Mouse (Mus musculus) left cerebral cortex, adult 18-20 months (tissue): Measurements from ENCODE around the gene Pygl. TPM values are rescaled to one million over a fixed set of nuclear protein-coding genes. Genes with fewer than 3 reads are reported as not detected.
"Not testable (repeated sequence)": the region's sequence is repeated elsewhere in the genome, so short reads cannot be mapped to it uniquely, and the experiment has no call there.

Source experiments
- DNase-seq, 2 experiments: peaks; one replicate each; pipeline ENCODE4 v3.0.0; 2021 to 2022; ENCODE audit warnings: low spot score in 2 of 2, mixed read lengths in 1 of 2
- total RNA-seq, 2 experiments: library from RNA; stranded (reverse); gene quantifications; 2 replicates each; pipeline ENCODE4 v1.2.3; 2021

The Pygl gene
- total RNA-seq, 2 experiments from 2014 or later, result 3.8 to 5.8 TPM

DNA sequence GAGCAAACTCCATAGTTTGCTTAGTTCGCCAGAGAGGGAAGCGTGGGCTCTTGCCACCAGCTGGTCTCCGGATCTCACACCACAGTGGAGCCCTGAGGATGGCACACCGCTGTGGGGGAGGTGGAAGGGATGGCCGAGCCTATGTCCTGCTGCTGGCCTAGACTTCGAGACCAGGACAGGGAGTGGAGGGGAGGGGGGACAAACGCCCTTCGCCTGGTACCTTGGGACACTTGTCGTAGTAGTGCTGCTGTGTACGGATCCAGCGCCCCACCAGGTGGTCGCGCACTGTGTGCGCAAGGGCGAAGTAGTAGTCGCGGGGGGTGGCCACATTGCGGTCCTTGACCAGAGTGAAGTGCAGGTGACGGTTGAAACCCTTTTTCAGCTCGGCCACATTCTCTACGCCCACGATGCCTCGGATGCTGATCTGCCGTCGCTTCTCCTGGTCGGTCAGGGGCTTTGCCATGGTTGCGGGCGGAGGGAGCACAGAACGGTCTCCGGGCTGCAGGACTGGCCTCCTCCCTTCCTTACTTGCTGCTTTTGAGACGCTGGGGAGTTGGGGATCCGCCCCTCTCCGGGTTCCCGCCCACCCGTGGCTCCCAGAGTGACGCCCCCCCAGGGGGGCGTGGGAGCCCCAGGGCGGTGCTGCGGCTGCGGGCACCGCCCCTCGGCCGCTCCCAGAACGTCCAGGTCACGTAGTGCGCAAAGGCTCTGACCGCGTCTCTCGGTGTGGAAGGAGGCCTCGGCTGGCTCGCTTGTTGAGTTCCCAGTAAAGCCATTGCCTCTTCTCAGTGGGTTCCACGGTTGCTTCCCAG, 4.0 kb downstream of the Pygl start:
- peak in 1 of 2 experiments; percentile 49 for DNase-seq

DNA sequence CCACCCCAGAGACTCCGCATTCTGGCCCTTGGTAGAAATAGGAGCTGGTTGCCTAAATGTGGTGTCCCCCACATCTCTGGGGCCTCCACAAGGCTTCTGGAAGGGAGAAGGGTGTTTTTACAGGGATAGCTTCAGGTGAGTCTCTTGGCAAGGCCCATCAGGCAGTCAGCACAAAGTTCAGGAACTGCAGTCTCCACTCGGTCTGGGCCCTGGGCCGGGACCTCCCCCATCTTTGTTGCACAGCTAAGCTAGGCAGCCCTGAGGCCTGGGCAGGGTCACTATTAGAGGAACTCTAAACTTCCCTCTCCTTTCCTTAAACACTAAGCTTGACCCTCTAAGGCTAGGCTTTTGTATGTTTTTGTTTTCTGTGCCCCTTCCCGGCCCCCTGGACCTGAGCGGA, 4.6 kb downstream of the Pygl start:
- DNase-seq, result no peak

- no peak for DNase-seq
These were observed 8.0 kb downstream of the Pygl start for GRCm38 (mm10) chr12:70223331-70223730.

DNA sequence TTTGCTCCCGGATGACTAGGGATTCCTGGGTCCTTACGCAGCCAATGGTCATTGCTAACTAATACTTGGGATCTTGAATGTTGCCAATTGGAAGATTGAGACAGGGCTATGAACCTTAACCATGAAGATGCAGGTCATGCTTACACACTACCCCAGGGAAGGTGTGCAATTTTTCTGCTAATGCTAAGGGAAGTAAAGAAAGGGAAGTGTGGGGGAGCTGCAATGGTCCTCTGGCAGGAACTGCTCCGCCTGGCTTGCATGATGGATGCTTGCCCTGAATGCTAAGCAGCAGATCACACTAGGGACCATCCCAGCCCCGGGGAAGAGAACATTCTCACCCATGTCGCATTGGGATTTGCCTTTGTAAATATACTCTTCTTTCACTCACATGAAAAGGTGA, 9.9 kb downstream of the Pygl start:
- no peak for DNase-seq

- DNase-seq, result no peak
These were observed 12.3 kb downstream of the Pygl start for GRCm38 (mm10) chr12:70218795-70219540.

DNA sequence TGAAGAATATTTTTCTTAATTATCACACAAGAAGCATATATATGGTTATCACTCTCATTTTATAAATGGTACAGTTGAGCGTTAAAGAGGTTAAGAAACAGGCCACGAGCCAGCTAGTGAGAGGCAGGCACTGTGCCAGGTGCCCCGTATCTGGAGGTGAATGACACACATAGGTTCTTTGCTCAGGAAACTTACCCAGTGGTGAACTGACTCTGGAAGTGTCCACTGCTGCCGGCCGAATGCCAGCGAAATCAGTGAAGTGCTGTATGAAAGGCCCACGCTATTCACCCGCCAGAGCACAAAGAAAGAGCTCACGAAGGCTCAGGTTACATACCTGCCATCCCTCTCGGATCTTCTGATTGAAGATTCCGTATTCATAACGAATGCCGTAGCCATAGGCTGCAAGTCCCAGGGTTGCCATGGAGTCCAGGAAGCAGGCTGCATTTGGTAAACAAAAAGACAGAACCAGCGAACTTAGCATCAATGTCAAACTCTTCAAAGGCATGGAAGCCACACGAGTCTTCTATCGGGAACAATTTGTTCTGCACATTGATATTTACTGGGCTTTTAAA, 15.0 kb downstream of the Pygl start:
- DNase-seq, result no peak

DNA sequence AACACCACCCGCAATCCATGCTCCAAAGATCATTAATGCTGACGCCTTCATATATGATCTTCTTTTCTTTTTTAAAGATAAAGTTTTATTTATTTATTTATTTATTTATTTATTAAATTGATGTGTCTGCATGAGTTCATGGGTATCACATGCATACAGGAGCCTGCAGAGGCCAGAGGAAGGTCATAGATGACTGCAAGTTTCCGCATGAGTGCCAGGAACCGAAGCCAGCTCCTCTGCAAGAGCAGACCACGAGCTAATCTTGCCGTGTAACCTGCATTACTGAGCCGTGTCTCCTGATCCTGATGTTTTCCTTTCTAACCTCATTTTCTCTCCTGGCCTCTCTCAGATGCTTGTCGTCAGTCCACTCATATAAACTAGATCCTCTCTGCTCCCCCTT, 17.0 kb downstream of the Pygl start:
- DNase-seq, result no peak

DNA sequence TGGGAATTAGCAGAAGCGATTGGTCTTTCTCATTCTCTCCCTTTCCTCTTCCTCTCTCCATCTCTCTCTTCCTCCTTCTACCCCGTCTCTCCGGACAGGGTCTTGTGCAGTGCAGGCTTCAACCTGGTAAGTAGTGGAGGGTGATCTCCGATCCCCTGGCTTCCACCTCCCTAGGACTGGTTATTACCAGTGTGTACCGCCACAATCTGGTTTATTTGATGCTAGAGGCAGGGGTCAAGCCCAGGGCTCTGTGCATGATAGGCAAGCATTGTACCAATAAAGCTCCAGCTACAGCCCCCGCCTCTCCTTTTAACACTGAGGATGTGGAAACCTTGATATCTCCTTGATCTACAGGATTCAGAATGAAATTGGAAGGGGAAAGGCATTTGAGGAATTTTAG, 17.7 kb downstream of the Pygl start:
- no peak for DNase-seq

DNA sequence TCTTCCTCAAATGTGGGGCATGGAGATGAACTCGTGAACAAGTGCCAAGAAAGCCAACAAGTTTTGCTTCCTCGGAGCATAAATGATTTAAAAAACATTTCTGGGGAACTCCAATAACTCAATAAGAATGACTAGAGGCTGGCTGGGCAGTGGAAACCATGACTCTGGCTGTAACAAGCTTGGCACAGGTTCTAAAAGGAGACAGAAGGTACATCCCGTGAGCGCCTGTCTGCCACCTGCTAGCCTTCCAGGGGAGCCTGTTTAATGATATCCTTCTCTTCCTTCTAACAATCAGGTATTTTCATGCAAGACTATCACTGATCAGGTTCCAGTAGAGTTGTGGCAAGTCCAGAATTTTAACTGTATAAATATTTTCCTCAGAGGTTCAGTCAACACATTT, 18.8 kb downstream of the Pygl start:
- no peak for DNase-seq

DNA sequence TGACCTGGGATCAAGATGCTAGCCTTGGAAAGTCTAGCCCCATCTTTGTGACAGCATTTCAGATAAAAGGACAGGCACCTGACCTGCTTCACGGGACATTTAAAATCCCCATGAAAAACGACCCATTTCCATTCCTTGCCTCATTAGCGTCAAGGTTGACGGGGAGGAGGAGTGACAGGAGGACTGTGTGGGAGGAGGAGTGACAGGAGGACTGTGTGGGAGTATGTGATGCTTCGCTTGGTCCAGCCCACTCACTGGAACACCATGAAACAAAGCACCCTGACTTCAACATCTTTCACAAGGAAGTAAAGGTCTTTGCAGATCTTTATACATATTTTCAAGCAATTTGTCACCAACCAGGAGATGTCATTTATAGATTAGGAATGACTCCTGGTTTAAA, 23.1 kb downstream of the Pygl start:
- no peak for DNase-seq

DNA sequence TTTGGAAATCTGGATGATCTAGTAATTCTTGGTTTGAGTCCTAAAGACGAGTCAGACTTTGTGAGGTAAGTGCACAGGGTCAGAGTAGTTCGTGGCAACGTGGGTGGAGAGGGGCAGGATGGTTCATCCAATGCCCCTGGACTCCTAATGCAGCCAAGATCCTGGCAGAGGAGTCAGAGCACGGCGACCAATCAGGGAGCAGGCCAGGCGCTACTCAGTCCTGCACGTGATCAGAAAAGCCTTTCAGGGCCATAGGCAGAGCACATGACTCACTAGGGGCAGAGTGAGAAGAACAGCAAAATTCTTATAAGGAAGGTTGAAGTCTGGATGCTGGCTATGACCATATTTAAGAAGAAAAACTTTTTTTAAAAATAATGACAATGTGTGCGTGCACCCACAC, 26.9 kb downstream of the Pygl start:
- DNase-seq, result no peak

DNA sequence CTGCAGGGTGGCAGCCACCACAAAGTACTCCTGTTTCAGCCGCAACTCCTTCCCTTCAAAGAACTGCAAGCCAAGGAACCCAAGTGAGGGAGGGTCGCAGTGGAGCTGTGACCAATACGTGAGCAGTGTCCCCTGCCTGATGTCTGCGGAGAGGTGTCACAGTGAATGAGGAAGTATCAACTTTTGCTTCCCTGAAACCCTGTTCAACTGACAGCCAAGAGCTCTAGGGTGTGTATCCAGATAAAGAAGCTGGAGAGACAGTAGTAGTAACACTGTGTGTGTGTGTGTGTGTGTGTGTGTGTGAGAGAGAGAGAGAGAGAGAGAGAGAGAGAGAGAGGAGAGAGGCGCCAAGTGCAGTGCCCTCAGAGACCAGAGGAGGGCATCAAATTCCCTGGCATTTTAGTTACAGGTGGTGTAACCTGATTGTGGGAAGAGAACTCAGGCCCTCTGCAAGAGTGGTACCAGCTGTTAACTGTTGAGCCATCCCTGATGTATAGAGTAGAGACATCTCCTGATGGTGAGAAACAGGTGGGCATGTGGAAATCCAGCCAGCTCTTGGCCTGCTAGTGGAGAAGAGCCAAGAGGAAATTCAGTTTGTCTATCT, 29.3 kb downstream of the Pygl start:
- no peak for DNase-seq

DNA sequence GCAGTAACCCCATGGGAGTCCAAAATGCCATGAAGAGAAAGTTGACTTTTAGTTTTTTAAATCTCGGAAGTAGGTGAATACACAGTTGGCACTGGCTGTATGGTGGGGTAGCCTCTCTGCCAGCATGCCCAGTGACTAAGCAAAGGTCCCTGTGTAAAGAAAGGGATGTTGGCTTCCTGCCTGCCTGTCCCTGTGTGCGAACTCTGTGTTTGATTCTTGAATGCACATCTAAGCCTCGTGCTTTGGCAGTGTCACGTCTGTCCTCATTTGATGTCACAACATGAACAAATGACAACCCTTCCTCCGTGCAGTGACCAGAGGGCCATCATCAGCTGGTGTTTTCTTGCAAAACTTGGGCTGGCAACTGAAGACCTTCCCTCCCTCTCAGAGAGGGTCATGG, 34.9 kb downstream of the Pygl start:
- DNase-seq, result no peak

DNA sequence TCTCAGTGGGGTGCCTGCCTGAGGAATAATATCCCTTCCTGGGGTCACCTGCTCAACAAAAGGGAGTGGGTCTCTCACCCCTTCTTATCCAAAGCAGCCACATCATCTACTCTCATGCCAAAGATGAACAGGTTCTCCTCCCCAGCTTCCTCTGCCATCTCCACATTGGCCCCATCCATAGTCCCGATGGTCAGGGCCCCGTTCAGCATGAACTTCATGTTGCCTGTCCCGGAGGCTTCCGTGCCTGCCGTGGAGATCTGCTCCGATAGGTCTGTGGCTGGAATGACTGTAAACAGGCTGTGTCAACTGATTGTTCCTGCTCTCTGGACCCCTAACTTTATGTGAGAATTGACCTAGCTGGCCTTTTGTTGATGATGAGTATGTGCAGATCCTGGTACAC, 35.9 kb downstream of the Pygl start:
- DNase-seq, result no peak

DNA sequence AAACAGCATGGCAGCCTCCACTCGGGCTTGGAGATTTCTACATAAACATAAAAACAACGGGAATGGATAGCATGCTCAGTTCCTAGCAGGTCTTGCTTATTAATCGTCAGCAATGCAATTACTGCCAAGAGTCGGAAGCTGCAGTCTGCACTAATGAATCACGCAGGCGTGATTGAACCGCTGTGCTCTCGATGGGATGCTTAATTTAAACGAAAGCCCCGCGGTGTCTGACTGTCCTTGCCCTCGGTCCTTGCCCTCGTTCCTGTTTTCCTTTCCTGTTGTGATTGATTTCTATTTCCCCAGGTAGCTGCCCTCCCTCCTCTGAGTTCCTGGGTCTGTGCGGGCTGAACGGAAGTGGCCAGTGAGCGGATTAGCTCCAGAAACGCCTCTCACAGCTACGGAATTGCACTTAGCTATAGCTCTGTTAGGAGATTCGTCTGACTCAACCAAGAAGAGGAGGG, 39.0 kb downstream of the Pygl start:
- peak; percentile 5 to 15 for DNase-seq

- no peak for DNase-seq
These were observed 47.0 kb downstream of the Pygl start for GRCm38 (mm10) chr12:70184173-70184783.

- not testable (repeated sequence) for DNase-seq
These were observed 47.8 kb downstream of the Pygl start for GRCm38 (mm10) chr12:70183507-70183906.

- DNase-seq, result peak in 1 of 2 experiments; percentile 25
These were observed 61.3 kb downstream of the Pygl start for GRCm38 (mm10) chr12:70169969-70170368.

DNA sequence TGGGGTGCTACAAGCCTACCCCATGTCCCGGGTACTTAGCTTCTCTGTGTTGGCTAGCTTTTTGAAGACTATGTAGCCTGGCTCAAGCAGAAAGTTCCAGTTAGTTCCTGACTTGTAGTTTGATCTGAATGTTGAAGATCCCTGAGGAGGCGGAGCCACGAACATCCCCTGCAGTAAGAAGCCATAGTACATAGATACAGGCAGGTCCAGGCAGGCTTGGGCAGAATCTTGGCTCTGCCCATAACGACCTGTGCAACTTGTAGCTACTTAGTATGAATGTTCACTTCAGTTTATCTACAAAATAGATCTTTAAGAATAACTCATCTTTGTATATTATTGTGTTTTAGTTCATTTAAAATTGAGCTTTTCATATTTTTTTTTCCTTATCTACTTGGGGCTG, 63.3 kb downstream of the Pygl start:
- no peak for DNase-seq

DNA sequence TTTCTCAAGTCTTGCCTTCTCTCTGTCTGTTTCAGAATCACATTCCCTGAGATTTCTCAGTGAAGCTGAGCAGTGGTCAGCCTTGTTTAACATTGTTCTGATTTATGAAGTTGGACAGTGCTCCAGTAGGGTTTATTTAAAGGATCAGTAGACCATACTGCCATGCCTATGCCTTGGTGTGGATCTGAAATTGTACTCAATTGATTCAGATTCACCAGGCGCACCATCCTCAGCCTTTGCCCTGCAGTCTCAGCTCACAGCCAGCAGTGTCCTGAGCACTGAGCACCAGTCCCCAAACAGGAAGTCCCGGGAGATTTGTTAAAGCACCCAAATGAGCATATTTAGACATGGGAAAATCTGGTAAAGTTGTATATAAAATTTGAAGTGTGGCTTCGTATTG, 66.5 kb downstream of the Pygl start:
- DNase-seq, result no peak

GRCm38 (mm10) chr12:70161057-70161456, 70.2 kb downstream of the Pygl start:
- no peak for DNase-seq
